Mouse (Mus musculus) heart, postnatal 0 days (tissue): ENCODE data around the gene Tuft1.
"Not testable (repeated sequence)": the region's sequence is repeated elsewhere in the genome, so short reads cannot be mapped to it uniquely, and the experiment has no call there.

Experiments
- CTCF ChIP-seq: IDR thresholded peaks from 2 replicates; pipeline ENCODE4 v1.5.1; 2016; ENCODE audit warnings: antibody characterized with exemption, control low read depth, low read depth
- EP300 ChIP-seq: IDR thresholded peaks from 2 replicates; pipeline ENCODE4 v1.6.1; 2016; ENCODE audit warnings: antibody characterized with exemption, low read depth

- TF ChIP-seq CTCF, EP300: not testable (repeated sequence)
Observed at GRCm38 (mm10) chr3:94659142-94659748, 573 bp upstream of the Tuft1 start.
